Mouse (Mus musculus) left cerebral cortex, postnatal 4 days (tissue): ENCODE measurements around the gene Ifngr2. TPM values are rescaled to one million over a fixed set of nuclear protein-coding genes. Genes with fewer than 3 reads are reported as not detected.
A peak's percentile ranks its signal among the peaks of the same experiment; 100 is the strongest.

ENCODE experiments used
- DNase-seq: peaks from one replicate; pipeline ENCODE4 v3.0.0-alpha.2; 2022
- intact Hi-C: fragments of 180-260 bp; cut with DNase I; formaldehyde crosslinking; loops from one replicate; pipeline ENCODE4 v1.15.1; 2025
- total RNA-seq, 2 experiments: library from RNA; stranded (reverse); gene quantifications; 2 replicates each; pipeline ENCODE4 v1.2.3; 2021

The Ifngr2 gene
- total RNA-seq, 2 experiments from 2014 or later: 88.8 to 89.4 TPM

GRCm38 (mm10) chr16:91561541-91562457, 14.9 kb downstream of the Ifngr2 start:
- intact Hi-C loops: loop anchor here (2.0 kb wide), 1 partner anchor 49 kb away; no protein-coding TSS in a partner anchor
- no peak for DNase-seq

GRCm38 (mm10) chr16:91564580-91565291, 17.9 kb downstream of the Ifngr2 start:
- DNase-seq: no peak
- intact Hi-C loops: no loop called here

GRCm38 (mm10) chr16:91565292-91565951, 18.6 kb downstream of the Ifngr2 start:
- DNase-seq: no peak
- intact Hi-C loops: no loop called here

- intact Hi-C loops: no loop called here
- DNase-seq: no peak
Observed at GRCm38 (mm10) chr16:91566002-91566401, 19.1 kb downstream of the Ifngr2 start.

GRCm38 (mm10) chr16:91568960-91569359, 22.1 kb downstream of the Ifngr2 start:
- intact Hi-C loops: no loop called here
- no peak for DNase-seq

- DNase-seq: no peak
- intact Hi-C loops: no loop called here
Observed at GRCm38 (mm10) chr16:91571105-91571504, 24.2 kb downstream of the Ifngr2 start.

GRCm38 (mm10) chr16:91575151-91575550, 28.3 kb downstream of the Ifngr2 start:
- intact Hi-C loops: no loop called here
- no peak for DNase-seq

GRCm38 (mm10) chr16:91578980-91579720, 32.3 kb downstream of the Ifngr2 start:
- DNase-seq: no peak
- intact Hi-C loops: no loop called here

- peak; percentile 35 for DNase-seq
- intact Hi-C loops: loop anchor here (5.0 kb wide), 1 partner anchor 70 kb away; no protein-coding TSS in a partner anchor
Observed at GRCm38 (mm10) chr16:91582307-91582706, 35.4 kb downstream of the Ifngr2 start.

GRCm38 (mm10) chr16:91585617-91586016, 38.7 kb downstream of the Ifngr2 start:
- intact Hi-C loops: no loop called here
- no peak for DNase-seq

GRCm38 (mm10) chr16:91586244-91586643, 39.4 kb downstream of the Ifngr2 start:
- intact Hi-C loops: no loop called here
- DNase-seq: no peak

- DNase-seq: no peak
- intact Hi-C loops: no loop called here
Observed at GRCm38 (mm10) chr16:91587730-91588453, 41.0 kb downstream of the Ifngr2 start.

GRCm38 (mm10) chr16:91588703-91589102, 41.8 kb downstream of the Ifngr2 start:
- intact Hi-C loops: no loop called here
- no peak for DNase-seq

GRCm38 (mm10) chr16:91592162-91592561, 45.3 kb downstream of the Ifngr2 start:
- intact Hi-C loops: no loop called here
- no peak for DNase-seq

- DNase-seq: no peak
- intact Hi-C loops: no loop called here
Observed at GRCm38 (mm10) chr16:91593262-91593661, 46.4 kb downstream of the Ifngr2 start.

- intact Hi-C loops: no loop called here
- peak; percentile 86 for DNase-seq
Observed at GRCm38 (mm10) chr16:91595076-91595475, 48.2 kb downstream of the Ifngr2 start.

GRCm38 (mm10) chr16:91596397-91596778, 49.5 kb downstream of the Ifngr2 start:
- no peak for DNase-seq
- intact Hi-C loops: no loop called here

GRCm38 (mm10) chr16:91596779-91597671, 50.2 kb downstream of the Ifngr2 start:
- intact Hi-C loops: no loop called here

GRCm38 (mm10) chr16:91597672-91598010, 50.8 kb downstream of the Ifngr2 start, which contains the start of gene Tmem50b:
TSS of gene Tmem50b (minus strand) at chr16:91597800.
- DNase-seq: peak; percentile 99
- intact Hi-C loops: no loop called here

More at GRCm38 (mm10) chr16:91596779-91597671, 50.2 kb downstream of the Ifngr2 start:
- DNase-seq: peak; percentile 49
